Mouse (Mus musculus) adipocyte (in vitro differentiated cells): ENCODE results near the gene Sufu.

ENCODE experiments used
- DNase-seq: peaks from one replicate; pipeline ENCODE4 v3.0.0-alpha.2; 2016; ENCODE audit warnings: low spot score

Sufu gene

DNA sequence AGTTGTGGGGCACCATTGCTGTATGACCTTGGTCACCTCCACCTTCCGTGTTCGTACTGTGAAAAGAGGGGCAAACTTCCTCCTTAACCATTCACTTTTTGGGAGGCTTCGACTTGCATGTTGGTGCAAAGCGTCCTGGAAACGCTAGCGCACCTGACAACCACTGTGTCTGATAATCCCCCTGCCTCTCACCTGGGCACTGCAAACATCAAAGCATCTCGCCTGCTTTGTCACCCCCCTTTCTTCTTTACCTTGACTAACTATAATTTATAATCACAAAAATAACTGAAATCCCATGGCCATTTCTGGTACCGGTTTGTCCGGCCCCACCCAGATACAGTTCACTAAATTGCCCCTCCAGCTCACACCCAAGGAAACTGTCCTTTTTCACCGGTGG is 2.0 kb upstream of the Sufu start:
- DNase-seq, result no peak

DNA sequence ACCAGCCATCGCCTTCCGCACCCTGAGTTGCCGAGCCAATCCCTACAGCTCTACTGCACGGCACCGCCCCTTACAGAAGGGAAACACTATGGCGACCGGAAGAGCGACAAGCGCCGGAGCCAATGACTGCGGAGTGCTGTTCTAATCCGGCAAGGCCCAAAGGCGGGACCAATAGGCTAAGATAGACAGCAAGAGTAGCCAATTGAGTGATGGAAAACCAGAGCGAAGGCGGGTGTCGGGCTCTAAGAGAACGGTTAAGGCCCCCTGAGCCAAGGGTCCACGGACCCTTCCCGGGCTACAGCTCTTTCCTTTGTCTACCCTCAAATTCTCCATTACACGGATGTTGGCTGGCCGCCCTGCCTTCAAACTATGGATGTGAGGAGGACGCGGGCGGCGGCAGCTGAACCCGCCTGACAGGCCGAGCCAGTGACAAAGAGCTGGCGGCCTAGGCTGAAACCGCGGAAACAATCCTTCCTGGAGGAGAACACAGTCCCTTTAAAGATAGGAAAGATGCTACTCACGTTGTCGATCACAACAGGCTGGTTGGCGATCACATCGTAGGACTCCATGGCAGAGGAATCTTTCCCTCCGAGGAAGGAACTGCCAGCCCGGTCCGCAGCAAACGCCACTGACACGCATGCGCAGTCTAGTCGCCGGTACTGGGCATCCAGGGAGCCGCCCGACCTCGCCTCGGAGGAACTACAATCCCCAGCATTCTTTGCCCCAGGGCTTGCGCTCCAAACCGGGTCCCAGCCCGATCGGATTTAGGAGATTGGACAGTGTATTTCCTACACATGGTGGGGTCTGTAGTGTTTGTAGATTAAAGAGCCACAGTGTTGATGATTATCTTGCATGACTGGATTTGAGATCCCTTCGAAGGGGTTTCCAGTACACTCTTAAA is 1.3 kb upstream of the Sufu start, which contains the start of gene Actr1a:
Gene Actr1a, minus strand, starts transcription at position 640 of the 901 bp plus-strand sequence.
- DNase-seq, result peak; percentile 100

DNA sequence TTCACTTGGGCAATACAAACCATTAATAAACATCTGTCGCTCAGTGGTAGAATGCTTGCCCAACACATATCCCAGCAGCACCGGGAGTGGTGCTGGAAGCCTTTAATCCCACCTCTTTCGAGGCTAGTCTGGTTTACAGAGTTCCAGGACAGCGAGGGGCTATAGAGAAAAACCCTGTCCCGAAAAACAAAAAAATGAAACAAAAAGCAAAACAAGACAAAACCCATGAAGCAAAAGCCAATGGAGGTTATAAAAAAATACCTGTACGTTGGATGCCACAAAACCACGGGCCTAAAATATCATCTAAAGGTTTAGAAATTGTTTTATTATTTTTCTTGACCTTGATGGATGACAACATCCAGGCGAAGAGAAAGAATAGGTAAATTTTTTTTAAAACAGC is 587 bp upstream of the Sufu start:
- DNase-seq, result no peak

DNA sequence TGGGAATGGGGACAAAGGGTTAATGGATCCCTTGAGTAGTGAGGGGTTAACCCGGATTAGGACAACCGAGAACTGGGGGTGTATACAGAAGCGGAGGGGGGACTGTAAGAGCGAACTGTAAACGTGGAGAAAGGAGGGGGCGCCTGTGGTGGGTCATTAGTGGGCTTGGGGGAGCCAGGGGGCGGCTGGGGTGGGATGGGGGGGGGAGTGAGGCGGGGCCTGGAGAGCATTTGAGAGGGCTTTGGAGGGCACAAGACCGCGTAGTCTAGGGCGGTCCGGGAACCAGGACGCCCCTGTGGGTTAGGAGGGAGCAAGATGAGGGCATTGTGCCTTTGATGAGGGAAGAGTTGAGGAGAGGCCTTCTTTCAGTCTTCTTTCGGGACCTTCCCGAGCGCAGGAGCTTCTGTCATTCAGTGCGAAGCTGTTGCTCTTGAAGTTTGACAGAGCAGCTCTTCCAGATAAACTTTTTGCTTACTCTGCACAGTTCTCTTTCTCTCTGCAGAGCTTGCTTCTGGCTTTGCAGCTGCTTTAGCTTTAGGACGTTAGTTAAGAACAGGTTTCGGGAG is 823 bp downstream of the Sufu start:
- DNase-seq, result peak; percentile 43

DNA sequence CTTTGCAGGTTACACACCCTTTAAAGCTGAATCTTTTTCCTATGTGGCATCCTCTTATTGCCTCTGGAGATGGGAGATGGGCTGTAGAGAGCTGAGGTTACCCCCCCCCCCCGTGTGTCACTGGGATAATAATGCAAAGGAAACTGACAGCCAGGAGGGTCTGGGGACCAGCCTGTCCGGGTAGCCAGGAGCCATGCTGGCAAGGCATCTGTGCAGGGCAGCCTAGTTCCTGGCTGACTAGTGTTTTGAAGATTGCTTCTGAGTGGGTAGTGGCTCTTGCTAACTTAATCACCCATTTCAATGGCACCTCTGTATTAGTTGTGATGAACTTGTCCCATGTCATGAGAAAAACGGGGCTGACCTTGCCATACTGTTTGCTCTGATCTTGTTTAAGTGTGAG is 1.7 kb downstream of the Sufu start:
- DNase-seq, result no peak

DNA sequence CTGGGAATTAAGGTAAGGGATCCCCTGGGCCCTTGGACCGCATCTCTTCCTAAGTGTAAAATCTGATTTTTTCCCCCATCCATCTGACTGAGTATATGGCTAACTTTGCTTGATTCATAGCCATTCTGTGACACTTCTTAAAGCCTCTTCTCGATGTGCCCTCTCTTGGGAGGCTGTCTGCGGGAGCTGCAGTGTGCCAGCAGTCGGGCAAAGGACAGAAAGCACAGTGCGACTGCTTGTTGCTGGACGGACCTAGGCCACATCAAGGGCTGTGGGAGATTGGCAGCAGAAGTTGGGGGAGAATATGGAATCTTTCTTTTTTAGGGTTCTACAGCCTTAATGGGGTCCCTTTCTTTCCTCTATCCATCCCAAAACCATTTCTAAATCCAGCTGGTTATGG is 2.7 kb downstream of the Sufu start:
- no peak for DNase-seq

DNA sequence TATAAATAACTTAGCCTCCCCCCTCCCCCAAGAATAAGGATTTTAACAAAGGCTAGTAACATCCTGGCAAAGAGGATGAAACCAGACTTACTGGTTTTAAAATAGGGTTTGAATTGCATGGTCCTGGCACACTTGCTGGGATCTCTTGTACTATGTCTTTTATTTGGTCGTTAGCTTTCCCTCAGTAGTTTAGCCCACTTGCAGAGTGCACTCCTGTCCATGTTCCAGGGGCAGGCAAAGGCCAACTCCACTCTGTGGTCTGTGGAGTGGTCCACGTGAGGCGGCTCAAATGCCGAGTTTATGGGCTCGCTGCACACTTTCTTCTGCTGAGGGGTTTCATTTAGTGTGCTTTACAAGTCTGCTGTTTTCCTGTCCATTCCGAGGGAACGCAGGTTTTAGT is 3.2 kb downstream of the Sufu start:
- no peak for DNase-seq

DNA sequence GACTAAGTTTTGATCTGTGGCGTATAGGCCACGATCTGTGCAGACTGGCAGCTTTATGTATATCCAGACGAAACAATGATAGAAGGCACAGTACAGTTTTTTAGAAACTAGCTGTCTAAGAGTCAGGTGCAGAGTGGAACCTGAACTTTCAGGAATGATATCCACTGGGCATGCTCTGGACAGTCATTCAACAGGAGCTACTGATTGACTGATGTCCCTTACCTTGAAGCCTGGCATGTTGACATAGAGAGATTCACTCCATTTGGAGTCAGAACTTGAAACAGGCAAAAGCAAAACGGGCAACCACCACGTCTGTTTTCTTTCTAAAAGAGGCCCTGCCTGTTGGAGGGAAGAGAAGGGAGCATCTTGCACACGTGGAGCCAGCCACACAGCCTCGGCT is 3.9 kb downstream of the Sufu start:
- no peak for DNase-seq

DNA sequence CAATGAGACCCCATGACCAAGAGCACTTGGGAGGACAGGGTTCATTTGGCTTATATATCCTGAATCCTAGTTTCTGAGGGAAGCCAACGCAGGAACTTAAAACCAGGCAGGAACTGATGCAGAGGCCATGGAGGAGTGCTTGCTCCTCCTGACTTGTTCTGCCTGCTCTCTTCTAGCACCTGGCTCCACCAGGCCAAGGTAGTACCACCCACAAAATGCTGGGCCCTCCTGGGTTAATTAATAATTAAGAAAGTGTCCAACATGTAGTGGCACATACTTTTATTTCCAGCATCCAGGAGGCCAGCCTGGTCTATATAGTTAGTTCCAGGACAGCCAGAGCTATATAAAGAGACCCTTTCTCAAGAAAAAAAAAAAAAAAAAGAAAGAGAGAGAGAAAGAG is 7.3 kb downstream of the Sufu start:
- no peak for DNase-seq

DNA sequence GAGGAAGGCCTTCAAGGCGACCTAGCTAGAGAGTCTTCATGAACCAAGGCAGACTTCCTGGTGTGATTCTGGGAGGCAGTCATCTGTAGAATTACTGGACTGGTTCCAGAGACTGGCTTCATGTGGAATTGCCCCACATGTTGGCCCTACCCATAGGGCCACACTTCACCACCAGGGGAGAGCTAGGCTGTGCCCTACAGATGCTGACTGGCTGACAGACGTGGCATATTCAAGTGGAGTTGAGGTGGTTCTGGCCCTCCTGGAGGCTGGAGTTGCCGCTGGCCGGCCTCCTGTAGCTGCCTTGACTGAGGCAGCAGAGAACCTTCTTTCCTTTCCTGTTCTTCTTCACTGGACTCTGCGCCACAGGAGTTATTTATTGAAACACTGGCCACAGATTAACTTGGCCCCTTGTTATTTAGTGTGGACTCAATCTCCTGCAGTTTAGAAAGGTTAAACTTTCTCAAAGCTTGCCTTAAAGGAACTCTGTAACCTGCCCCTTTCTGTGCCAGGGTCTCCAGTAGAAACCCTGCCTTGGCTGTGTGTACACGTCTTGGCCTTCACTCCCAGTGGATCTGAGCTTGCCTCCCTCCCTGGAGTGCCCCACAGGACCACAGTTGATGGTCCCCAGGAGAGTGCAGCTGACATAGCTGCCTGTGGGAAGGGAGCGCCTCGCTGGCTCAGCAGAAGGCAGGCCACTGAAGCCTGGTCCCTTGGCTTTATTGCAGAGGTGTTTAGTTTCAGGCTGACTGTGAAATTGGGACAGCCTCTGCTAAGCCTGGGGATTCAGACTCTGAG is 10.1 kb downstream of the Sufu start:
- DNase-seq, result no peak

DNA sequence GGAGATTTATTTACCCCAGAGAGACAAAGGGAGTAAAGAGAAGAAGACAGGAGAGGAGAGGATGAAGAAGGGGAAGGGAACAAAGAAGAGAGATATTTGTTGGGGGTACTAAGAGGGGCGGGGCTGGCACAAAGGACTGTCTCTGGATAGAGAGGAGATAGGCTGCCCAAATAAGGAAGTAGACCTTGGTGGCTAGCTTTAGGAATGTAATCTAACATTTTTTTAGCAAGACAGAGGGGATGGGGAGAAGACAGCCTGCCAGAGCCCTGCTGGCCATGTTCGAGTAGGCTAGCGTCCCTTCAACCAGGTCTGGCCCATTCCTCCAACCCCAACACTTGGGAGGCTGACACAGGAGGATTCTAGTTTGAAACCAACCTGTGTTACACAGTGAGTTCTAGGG is 12.8 kb downstream of the Sufu start:
- DNase-seq, result no peak

DNA sequence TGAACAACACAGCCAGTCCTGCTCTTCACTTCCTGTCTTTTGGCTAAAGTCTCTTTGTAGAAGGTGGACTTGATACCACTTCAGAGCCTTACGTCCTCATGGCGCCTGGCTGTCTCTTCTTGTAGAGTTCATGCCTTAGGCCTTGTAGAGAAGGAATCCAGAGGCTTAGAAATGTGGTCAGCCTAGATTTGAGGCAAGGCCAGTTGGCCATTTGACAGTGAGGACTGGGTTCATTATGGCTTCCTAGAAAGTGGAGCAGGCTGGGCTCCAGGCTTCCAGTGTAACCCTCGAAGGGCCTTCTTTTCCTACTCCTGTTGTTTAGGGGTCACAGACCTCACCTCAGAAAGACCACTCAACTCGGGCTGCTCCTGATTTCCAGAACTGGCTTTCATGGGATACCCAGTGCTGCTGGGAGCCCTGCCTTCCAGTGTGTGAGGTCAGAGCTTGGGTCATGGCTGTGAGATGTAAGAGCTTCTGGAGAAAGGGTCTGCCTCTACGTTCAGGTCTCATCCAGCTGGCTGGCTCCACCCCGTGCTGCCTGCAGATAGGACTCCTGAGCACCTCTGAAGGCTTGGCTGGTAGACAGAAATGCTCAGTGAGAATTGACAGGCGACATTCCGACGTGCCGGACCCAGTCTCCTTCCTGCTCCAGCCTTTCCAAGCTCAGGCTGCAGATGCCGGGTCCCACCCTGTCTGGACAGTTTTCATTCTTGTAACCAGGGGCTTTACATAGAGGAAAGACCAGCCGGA is 15.5 kb downstream of the Sufu start:
- DNase-seq, result peak; percentile 50

DNA sequence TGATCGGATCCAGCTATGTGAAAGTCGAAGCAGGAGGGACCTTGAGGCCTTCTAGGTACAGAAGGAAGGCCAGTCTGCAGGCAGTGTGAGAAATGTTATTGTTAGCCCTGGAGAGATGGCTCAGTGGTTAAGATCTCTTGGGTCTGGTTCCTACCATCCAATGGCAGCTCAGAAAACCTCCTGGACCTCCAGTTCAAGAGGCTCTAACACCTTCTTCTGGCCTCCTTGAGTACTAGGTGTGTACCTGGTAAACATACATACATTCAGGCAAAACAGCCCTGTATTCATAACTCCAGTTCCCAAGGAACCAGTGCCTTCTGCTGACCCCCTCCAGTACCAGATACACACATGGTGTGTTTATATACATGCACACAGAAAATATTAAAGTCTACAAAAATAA is 17.3 kb downstream of the Sufu start:
- DNase-seq, result no peak

DNA sequence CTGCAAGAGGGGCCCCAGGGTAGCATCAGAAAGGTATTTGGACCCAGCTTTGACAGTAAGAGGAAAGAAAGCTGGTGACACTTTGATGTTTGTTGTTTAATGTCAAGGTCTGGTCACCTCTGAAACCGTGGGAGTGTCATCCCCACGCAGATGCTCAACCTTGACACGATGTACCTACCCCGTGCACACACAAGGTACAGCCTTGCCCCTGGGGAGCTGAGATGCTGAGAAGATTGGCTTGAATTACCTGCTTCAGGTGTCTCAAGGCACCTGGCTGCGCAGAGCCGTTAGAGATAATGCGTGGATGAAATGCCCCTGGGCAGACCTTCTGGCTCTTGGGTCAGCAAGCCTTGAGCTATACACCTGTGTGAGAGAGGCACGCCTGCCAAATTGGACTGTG is 17.8 kb downstream of the Sufu start:
- DNase-seq, result no peak

DNA sequence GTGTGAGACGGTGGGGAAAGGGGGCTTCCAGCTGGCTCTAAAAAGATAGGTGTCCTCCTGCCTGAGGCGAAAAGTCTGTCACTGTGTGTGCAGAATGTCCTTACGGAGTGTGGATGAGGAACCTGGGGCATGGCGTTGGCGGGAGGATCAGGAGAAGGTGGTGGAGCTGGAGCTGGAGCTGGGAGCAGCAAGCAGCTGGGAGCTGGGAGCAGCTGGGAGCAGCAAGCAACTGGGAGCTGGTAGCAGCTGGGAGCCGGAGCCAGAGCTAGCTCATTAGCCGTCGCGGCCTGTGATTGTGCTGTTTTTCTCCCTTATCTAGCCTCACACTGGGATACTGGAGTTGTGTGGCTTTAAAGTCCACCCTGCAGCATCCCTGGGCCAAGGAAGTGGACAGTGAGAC is 19.6 kb downstream of the Sufu start:
- DNase-seq, result no peak

DNA sequence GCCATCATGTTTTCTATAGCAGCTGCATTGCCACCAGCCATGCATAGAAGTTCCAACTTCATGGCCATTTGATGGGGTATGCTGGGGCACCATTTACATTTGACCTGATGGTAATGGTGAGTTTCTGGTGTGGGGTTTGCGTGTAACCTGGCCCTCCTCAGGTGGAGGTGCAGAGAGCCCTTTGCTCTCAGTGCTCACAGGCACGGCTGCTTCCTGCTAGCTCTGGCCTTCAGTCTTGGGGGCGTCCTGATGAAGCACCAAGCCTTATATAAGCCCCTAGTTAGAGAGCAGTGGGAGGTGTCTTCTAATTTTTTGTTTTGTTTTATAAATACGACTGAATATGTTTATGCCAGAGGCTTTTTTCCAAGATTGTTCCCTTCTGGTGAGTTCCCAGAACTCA is 21.4 kb downstream of the Sufu start:
- DNase-seq, result no peak

DNA sequence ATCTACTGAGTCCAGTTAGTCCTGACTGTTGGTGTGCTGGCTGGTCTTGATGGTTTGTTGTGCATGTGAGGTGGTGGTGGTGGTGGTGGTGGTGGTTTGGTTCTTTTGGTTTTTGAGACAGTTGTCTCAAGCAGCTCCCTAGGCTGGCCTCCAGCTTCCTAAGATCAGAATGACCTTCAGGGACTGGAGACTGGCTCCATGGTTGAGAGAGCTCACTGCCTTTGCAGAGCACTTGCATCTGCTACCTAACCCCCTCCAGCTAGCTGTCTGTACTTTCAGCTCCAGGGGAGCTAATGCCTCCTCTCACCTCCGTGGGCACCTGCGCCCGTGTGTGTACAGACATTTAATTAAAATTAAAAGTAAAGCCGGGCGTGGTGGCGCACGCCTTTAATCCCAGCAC is 23.7 kb downstream of the Sufu start:
- DNase-seq, result no peak

DNA sequence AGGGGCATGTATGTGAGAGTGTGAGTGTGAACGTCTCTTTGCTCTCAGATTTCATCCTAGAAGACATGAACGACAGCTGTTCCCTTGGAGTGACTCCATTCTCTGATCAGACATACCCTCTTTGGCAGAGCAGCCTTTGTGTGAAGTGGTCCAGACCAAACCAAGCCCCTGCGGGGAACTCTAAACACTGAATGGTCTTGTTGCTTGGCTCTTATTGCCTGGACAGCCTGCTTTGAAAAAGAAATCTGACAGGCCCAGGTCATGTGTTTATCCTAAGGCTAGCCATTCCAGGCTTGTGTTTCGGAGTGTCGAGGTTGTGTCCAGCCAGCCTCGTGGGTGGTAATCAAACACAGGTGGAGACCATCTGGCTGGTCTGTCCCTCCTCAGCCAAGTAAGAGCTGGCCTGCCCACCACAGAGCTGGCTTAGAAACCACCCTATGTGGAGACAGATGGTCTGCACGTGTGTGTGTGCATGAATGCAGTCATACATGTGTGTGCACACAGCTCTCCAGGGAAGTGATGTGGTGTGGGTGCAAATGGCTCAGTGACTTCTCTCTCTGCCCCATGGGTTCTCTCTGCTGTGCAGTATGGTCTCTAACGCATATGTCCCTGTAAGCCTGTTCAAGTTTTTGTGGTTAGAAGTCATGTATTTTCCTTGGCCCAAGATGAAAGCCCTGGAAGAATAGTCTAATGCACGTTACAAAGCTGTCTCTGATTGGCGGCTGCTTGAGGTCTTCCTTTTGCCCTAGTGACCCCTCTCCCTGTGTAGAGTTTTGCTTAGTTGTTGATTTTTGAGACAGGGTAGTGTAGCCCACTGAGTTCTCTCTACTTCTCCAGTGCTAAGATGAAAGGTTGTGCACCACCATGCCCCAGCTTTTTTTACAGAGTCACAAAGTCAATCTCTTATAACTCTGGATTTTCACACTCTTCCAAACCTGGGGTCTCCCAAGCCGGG is 26.0 kb downstream of the Sufu start:
- DNase-seq, result peak; percentile 51

DNA sequence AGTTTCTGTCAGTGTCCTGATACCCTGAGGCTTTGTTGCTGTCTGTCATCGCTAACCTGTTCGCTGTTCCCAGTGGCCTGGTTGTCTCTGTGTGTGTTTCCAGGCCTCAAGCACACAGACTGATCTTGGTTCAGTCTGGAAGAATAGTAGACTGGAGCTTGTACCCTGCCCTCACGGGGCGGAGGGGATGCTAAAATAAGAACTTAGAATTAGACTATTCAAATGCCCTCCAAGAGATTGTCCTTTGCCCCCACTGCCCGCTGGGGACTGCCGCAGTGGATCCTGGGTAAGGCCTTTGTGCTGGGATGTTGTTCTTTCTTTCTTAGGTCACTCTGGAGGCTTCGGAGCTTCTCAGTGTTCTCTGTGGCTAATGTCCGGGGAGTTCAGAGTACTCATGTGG is 28.6 kb downstream of the Sufu start:
- DNase-seq, result no peak

DNA sequence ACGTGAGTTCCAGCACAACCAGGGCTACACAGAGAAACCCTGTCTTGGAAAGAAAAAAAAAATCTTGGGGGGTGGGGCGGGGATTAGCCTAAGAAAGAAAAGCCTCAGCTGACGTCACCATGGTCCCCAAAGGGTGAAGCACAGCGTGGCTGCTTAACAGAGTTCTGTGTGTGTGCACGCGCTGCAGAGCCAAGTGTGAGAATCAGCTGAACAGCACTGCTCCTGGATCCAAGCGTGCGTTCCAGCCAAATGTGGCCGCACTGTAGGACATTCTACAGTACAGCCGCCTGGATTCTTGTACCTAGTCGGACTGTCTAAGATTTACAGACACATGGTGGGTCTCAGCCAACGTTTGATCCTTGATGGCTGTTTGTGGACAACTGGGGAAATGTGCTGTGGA is 29.8 kb downstream of the Sufu start:
- DNase-seq, result no peak

DNA sequence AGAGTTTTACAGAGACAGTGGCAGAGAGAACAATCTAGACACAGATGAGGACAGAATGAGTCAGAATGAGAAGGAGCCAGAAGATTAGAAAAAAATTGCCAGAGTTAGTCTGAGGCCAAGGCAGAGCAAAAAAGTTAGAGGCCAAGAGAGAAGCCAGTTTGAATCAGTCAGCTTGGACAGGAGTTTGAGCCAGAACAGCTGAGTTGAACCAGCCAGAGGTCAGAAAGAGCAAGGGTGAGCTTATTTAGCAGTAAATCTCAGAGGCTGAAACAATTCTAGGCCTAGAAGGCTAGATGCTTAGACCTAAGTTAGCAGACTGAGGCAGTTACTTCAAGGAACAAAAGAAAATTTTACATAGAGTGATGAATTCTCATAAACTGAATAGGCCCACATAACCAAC is 32.6 kb downstream of the Sufu start:
- no peak for DNase-seq
